Mouse (Mus musculus) C3H10T1/2 (cell line): ENCODE results near the gene Gm5148. TPM values are rescaled to one million over a fixed set of nuclear protein-coding genes. Genes with fewer than 3 reads are reported as not detected.

Experiments
- polyA plus RNA-seq, 2 experiments: library from polyadenylated mRNA; unstranded; fragments of >200 nt; fragmentation: generic; extraction: Trizol; gene quantifications; one replicate each; pipeline ENCODE4 v1.2.1; 2012; ENCODE audit warnings: missing spikeins in 2 of 2

The Gm5148 gene
- 10 to 100 TPM; 10.4 to 17.2 TPM for polyA plus RNA-seq

GRCm38 (mm10) chr3:37724171-37724804 lies at the start of gene Gm5148:
Gene Gm5148, minus strand, starts transcription at chr3:37724490.

Other genes starting within 250 kb of the Gm5148 start
- gene Spry1, start 84.5 kb downstream of the Gm5148 start, polyA plus RNA-seq = 1 to 10 TPM in 1 of 2 experiments, under 1 TPM in 1; 0.06 to 1.4 TPM